Comparison of ENCODE assay signal across 9 mouse cellular contexts in genomic region chr6:124770013-124770412, GRCm38 (mm10). TPM values are rescaled to one million over a fixed set of nuclear protein-coding genes. Genes with fewer than 3 reads are reported as not detected.
DNase-seq lines count a peak whose midpoint lies in the region; ATAC-seq and TF ChIP-seq lines count a peak whose summit lies in the region.
"Had no signal": no experiment of that assay in that cellular context is flagged by ENCODE, and none has a peak within 500 bp of the region (broad histone marks: within the 10 kb centered on the region; RNA-seq: fewer than 3 reads in every experiment).

No protein-coding gene starts in this region.

- TF ChIP-seq POLR2A in cortical plate, adult 2 months (IDR thresholded peaks at IDR 0.05; ENCODE audit: extremely low read depth, insufficient read depth, low read length): no peak

- peak overlapping the region; percentile 99 for H3K4me2 ChIP-seq in heart, embryonic 16.5 days (ENCODE audit: low read depth, low read length)
- H3K4me2 ChIP-seq in hindbrain, embryonic 11.5 days (replicated peaks; ENCODE audit: low read depth, low read length): peak overlapping the region; percentile 51
- peak overlapping the region; percentile 67 for H3K4me2 ChIP-seq in midbrain, embryonic 13.5 days (replicated peaks)

- no peak for TF ChIP-seq CTCF in cortical plate, adult 2 months (IDR thresholded peaks at IDR 0.05; ENCODE audit: extremely low read depth, insufficient read depth, low read length)

- intact Hi-C loops in heart, postnatal 25 days (cut with DNase I): no loop called here

- no peak overlapping the region for H3K27ac ChIP-seq in heart, embryonic 16.5 days (ENCODE audit: low read length)
- peak overlapping the region; percentile 61 for H3K27ac ChIP-seq in cortical plate, adult 2 months (ENCODE audit: insufficient read depth, low read length)
- H3K27ac ChIP-seq in hindbrain, embryonic 11.5 days (ENCODE audit: low read depth, low read length): no peak overlapping the region
- H3K27ac ChIP-seq in midbrain, embryonic 13.5 days: no peak overlapping the region

- no peaks in the 10 kb centered on the region; the same call in 1 of the 2 replicates for H3K27me3 ChIP-seq in heart, embryonic 16.5 days (ENCODE audit: control insufficient read depth, insufficient read depth, low read length)
- H3K27me3 ChIP-seq in hindbrain, embryonic 11.5 days (ENCODE audit: control insufficient read depth, insufficient read depth, low read length): peaks cover 2% of the 10 kb centered on the region; the same call in 1 of the 2 replicates
- peaks cover 5% of the 10 kb centered on the region; the same call in 1 of the 2 replicates for H3K27me3 ChIP-seq in midbrain, embryonic 13.5 days

- H3K4me3 ChIP-seq in heart, embryonic 16.5 days (ENCODE audit: low read length): peak overlapping the region; percentile 66
- H3K4me3 ChIP-seq in cortical plate, adult 2 months (ENCODE audit: insufficient read depth, low read length): peak overlapping the region; percentile 96
- H3K4me3 ChIP-seq in hindbrain, embryonic 11.5 days (ENCODE audit: low read depth, low read length): no peak overlapping the region; the same call in 1 of the 2 replicates
- peak overlapping the region; percentile 49 for H3K4me3 ChIP-seq in midbrain, embryonic 13.5 days (replicated peaks)

- H3K9ac ChIP-seq in heart, embryonic 16.5 days (ENCODE audit: low read length): peak overlapping the region; percentile 75
- H3K9ac ChIP-seq in hindbrain, embryonic 11.5 days (ENCODE audit: low read depth, low read length): no peak overlapping the region
- peak overlapping the region; percentile 67 for H3K9ac ChIP-seq in midbrain, embryonic 13.5 days (replicated peaks)

- DNase-seq in heart, postnatal 25 days (ENCODE audit: low spot score): no peak
- DNase-seq in hindbrain, embryonic 11.5 days (ENCODE audit: low spot score): no peak
- no peak for DNase-seq in frontal cortex, postnatal 14 days (ENCODE audit: low spot score in 2 of 2)
- DNase-seq in natural killer cell, adult 2 months (ENCODE audit: low spot score in 2 of 2): no peak
- DNase-seq in thymus, postnatal 25 days: no peak
- DNase-seq: kidney, adult 11 months had no signal

- 29% methylated on average over 7 of the region's 7 CpGs for WGBS in heart, embryonic 16.5 days
- WGBS in hindbrain, embryonic 11.5 days: 66% methylated on average over 7 of the region's 7 CpGs
- WGBS in midbrain, embryonic 13.5 days: 63% methylated on average over 7 of the region's 7 CpGs

- no peaks in the 10 kb centered on the region for H3K36me3 ChIP-seq in heart, embryonic 16.5 days (ENCODE audit: control insufficient read depth, insufficient read depth)
- H3K36me3 ChIP-seq in hindbrain, embryonic 11.5 days (ENCODE audit: control insufficient read depth, insufficient read depth, low read length): no peaks in the 10 kb centered on the region
- no peaks in the 10 kb centered on the region for H3K36me3 ChIP-seq in midbrain, embryonic 13.5 days

- no peaks in the 10 kb centered on the region for H3K9me3 ChIP-seq in heart, embryonic 16.5 days (replicated peaks; ENCODE audit: control insufficient read depth, low read length)
- no peaks in the 10 kb centered on the region for H3K9me3 ChIP-seq in hindbrain, embryonic 11.5 days (ENCODE audit: control insufficient read depth, low read length)
- no peaks in the 10 kb centered on the region for H3K9me3 ChIP-seq in midbrain, embryonic 13.5 days

- no peak for ATAC-seq in heart, embryonic 16.5 days (replicated peaks; ENCODE audit: extremely low read depth, insufficient read depth, low FRiP score)
- ATAC-seq in hindbrain, embryonic 11.5 days (ENCODE audit: low FRiP score): no peak
- ATAC-seq in midbrain, embryonic 13.5 days: no peak

- H3K4me1 ChIP-seq in heart, embryonic 16.5 days (ENCODE audit: control insufficient read depth, insufficient read depth, low read length): peaks cover 8% of the 10 kb centered on the region
- no peaks in the 10 kb centered on the region for H3K4me1 ChIP-seq in cortical plate, adult 2 months (ENCODE audit: control insufficient read depth, insufficient read depth, low read length)
- H3K4me1 ChIP-seq in hindbrain, embryonic 11.5 days (replicated peaks; ENCODE audit: control insufficient read depth, insufficient read depth, low read length): no peaks in the 10 kb centered on the region; the same call in 1 of the 2 replicates
- peaks cover 26% of the 10 kb centered on the region for H3K4me1 ChIP-seq in midbrain, embryonic 13.5 days (replicated peaks)

RNA-seq across cellular contexts. Expression of gene Eno2, which starts 0.5 kb away (rescaled TPM):
- polyA plus RNA-seq in heart, embryonic 16.5 days (2015; fragmentation: Nextera tagmentation; extraction: Ambion mirVana): 3.7 and 4.3 TPM in 2 replicates
- total RNA-seq in heart, postnatal 25 days (2021): 1 to 10 TPM; 1.9 to 3.3 TPM
- polyA plus RNA-seq in cortical plate, adult 2 months (2012; rRNA removed): 741 and 755 TPM in 2 replicates
- polyA plus RNA-seq in hindbrain, embryonic 11.5 days (2014; fragmentation: Nextera tagmentation; extraction: Ambion mirVana): 5.9 and 7.1 TPM in 2 replicates
- polyA plus RNA-seq in midbrain, embryonic 13.5 days (2015; fragmentation: Nextera tagmentation; extraction: Ambion mirVana): 27.5 and 29.7 TPM in 2 replicates

RNA-seq across cellular contexts. Expression of gene Lrrc23, which starts 9.5 kb away (rescaled TPM):
- 2.5 and 5.7 TPM in 2 replicates for polyA plus RNA-seq in heart, embryonic 16.5 days (2015; fragmentation: Nextera tagmentation; extraction: Ambion mirVana)
- not detected for total RNA-seq in heart, postnatal 25 days (2021)
- polyA plus RNA-seq in cortical plate, adult 2 months (2012; rRNA removed): 2.4 and 5.0 TPM in 2 replicates
- 4.1 and 4.7 TPM in 2 replicates for polyA plus RNA-seq in hindbrain, embryonic 11.5 days (2014; fragmentation: Nextera tagmentation; extraction: Ambion mirVana)
- polyA plus RNA-seq in midbrain, embryonic 13.5 days (2015; fragmentation: Nextera tagmentation; extraction: Ambion mirVana): 2.3 and 4.3 TPM in 2 replicates

RNA-seq across cellular contexts. Expression of gene Atn1, which starts 13.7 kb away (rescaled TPM):
- 9.4 and 10.4 TPM in 2 replicates for polyA plus RNA-seq in heart, embryonic 16.5 days (2015; fragmentation: Nextera tagmentation; extraction: Ambion mirVana)
- total RNA-seq in heart, postnatal 25 days (2021): 10 to 100 TPM; 37.0 to 39.7 TPM
- polyA plus RNA-seq in cortical plate, adult 2 months (2012; rRNA removed): 60.7 and 63.3 TPM in 2 replicates
- polyA plus RNA-seq in hindbrain, embryonic 11.5 days (2014; fragmentation: Nextera tagmentation; extraction: Ambion mirVana): 9.2 and 12.7 TPM in 2 replicates
- polyA plus RNA-seq in midbrain, embryonic 13.5 days (2015; fragmentation: Nextera tagmentation; extraction: Ambion mirVana): 21.5 and 25.4 TPM in 2 replicates

RNA-seq across cellular contexts. Expression of gene Gm45234, which starts 14.2 kb away (rescaled TPM):
- polyA plus RNA-seq in heart, embryonic 16.5 days (2015; fragmentation: Nextera tagmentation; extraction: Ambion mirVana): not detected in 2 replicates
- 1 to 10 TPM in 1 of 2 experiments, not detected in 1; 3.8 TPM for total RNA-seq in heart, postnatal 25 days (2021)
- not detected in 2 replicates for polyA plus RNA-seq in cortical plate, adult 2 months (2012; rRNA removed)
- polyA plus RNA-seq in hindbrain, embryonic 11.5 days (2014; fragmentation: Nextera tagmentation; extraction: Ambion mirVana): not detected in 2 replicates
- polyA plus RNA-seq in midbrain, embryonic 13.5 days (2015; fragmentation: Nextera tagmentation; extraction: Ambion mirVana): not detected in 2 replicates

RNA-seq across cellular contexts. Expression of gene Grcc10, which starts 28.8 kb away (rescaled TPM):
- 429 and 447 TPM in 2 replicates for polyA plus RNA-seq in heart, embryonic 16.5 days (2015; fragmentation: Nextera tagmentation; extraction: Ambion mirVana)
- 100 to 1,000 TPM; 274 to 277 TPM for total RNA-seq in heart, postnatal 25 days (2021)
- 340 and 352 TPM in 2 replicates for polyA plus RNA-seq in cortical plate, adult 2 months (2012; rRNA removed)
- polyA plus RNA-seq in hindbrain, embryonic 11.5 days (2014; fragmentation: Nextera tagmentation; extraction: Ambion mirVana): 553 and 590 TPM in 2 replicates
- 710 and 725 TPM in 2 replicates for polyA plus RNA-seq in midbrain, embryonic 13.5 days (2015; fragmentation: Nextera tagmentation; extraction: Ambion mirVana)

Comparison
In these comparisons a context has a peak if more than half of its experiments do, and no peak if none do; other contexts are left out.
1. RNA of gene Eno2, which starts 0.5 kb away (polyA plus RNA-seq): 741 to 755 TPM in cortical plate, adult 2 months; 27.5 to 29.7 TPM in midbrain, embryonic 13.5 days, 5.9 to 7.1 TPM in hindbrain, embryonic 11.5 days and 3.7 to 4.3 TPM in heart, embryonic 16.5 days; every median in the first group is over 10 times any median in the second.
2. Peak in every context shown above with its lines, with median percentiles within 50 percentile points of each other: H3K4me2 ChIP-seq.